Mouse (Mus musculus) gastrocnemius, postnatal 4 days (tissue): ENCODE measurements around the gene Samd9l. TPM values are rescaled to one million over a fixed set of nuclear protein-coding genes. Genes with fewer than 3 reads are reported as not detected.
"Not testable (repeated sequence)": the region's sequence is repeated elsewhere in the genome, so short reads cannot be mapped to it uniquely, and the experiment has no call there.

Experiments
- DNase-seq, 2 experiments: peaks; one replicate each; pipeline ENCODE4 v3.0.0; 2021 to 2022; ENCODE audit warnings: low spot score in 2 of 2, mixed read lengths in 2 of 2
- total RNA-seq, 2 experiments: library from RNA; stranded (reverse); gene quantifications; 2 replicates each; pipeline ENCODE4 v1.2.3; 2021

Samd9l gene
- total RNA-seq, 2 experiments from 2014 or later = 10.3 to 12.0 TPM

DNA sequence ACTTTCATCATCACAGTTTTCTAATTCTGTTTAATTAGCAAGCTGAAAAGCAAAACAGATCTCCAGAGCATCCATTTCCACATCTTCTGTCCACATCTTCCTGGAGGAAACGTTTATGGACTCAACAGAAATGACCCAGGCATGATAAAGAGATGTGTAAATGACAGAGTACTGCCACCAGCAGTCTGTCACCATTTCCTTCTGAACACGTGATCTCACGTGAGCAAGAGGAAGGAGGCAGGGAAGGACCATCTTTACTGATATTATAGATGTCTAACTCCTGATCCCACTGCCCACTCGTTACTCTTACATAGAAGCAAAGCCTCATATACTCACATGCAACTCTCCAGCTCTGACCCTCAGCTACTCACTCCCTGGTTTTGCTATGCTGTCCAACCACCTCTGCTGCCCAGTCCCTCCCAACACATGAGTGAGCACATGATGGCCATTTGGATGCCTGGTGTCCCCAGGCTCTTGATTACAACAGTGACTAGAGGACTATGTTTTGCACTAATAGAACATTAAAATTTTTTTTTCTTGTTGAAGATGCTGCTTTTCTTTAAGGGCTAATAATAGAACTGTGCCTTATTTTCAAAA lies 54.2 kb downstream of the Samd9l start:
- not testable (repeated sequence) for DNase-seq

DNA sequence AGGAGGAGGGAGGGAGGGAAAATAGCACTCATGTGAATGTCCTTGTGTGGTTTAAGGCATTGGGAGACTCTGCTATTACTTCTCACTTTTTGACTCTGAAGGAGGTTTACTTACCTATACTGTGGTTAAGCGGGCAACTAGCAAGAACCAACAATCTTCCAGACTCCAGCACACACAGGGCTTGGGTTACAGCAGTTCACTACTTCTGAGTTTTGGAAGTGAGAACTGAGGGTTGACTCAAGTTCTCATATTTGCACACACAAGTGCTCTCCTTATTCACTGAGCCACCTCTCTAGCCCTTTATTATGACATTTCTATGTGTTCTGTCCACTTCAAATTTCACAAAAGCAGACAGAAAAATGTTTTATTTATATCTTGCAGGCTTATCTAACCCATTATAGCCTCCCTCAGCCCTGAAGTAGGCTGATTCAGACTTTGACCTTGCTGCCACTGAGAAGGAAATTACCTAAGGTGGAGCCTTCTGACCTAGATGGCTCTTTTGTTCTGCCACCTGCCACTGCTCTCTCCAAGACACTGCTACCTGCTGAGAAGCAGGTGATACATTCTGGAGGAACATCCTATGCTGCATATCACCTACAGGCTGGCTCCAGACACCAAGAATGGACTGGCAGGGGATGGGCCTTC lies 55.6 kb downstream of the Samd9l start:
- DNase-seq = not testable (repeated sequence)

DNA sequence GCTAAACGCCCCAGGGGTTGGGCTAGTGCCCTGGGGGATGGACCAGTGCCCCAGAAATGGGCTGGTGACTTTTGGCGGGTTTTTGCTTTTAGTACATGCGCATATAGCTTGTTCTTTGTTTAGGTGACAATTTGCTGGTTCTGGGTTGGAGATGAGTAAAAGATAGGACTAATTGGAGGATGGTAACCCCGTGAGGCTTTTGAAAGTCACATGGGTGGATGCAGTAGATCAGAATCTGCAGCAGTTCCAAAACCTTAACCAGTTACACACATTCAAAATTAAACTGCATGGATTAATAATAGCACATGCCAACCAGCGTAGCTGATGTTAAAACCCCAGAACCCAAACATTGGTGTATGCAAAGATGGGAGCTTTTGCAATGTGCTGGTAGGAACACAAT lies 57.9 kb downstream of the Samd9l start:
- no peak for DNase-seq

GRCm38 (mm10) chr6:3340928-3341327 lies 58.4 kb downstream of the Samd9l start:
- not testable (repeated sequence) for DNase-seq

- DNase-seq = not testable (repeated sequence)
Observed at GRCm38 (mm10) chr6:3339131-3339530, 60.2 kb downstream of the Samd9l start.

Other genes starting within 250 kb of the Samd9l start
- gene Hepacam2, start 98.7 kb upstream of the Samd9l start, total RNA-seq = not detected
- 10 to 100 TPM; 17.7 to 21.0 TPM for gene Vps50, start 98.8 kb upstream of the Samd9l start, total RNA-seq